Mouse (Mus musculus) kidney, adult 11 months (tissue): Measurements from ENCODE around the gene Stab2.

ENCODE experiments used
- DNase-seq: peaks from one replicate; pipeline ENCODE4 v3.0.0; 2022

Gene Stab2

DNA sequence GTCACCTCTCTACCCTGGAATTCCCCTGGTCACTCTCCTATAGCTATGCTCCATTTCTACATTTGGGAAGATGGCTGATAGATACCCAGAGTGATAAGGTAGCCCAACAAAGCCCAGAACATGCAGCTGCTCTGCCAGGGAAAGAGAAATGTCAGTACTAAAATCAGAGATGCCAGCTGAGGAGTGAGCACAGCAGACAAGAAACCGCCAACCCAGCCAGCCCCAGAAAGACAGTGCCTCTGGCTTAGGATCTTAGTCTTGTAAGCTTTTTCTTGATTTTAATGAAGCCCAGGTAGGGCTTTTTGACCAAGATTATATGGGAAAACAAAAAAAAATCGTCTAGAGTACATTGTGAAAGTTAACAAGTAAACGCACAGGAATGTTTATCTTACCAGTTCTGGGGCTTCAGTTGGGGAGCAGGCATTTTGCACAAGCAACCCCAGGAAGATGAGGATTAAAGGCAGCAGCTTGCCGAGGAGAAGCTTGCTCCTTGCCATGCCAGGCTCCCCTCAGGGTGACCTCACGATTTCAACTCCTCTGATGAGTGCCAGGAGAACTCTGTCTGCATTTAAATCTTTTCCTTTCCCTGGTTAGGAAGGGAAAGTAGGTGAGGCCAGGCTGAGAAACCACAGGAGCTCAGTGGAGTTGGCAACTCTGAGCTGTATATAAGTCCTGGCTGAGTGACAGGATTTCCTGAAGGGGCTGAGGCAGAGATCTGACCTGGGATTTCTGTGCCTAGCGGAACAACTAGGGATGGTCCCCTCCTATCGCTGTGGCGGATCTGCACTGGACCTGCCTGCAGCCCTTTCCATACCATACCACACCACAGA, at the start of gene Stab2:
TSS of gene Stab2 (minus strand) at position 641 of the 830 bp plus-strand sequence.
- DNase-seq: no peak

GRCm38 (mm10) chr10:87051714-87052113, 43.9 kb upstream of the Stab2 start:
- no peak for DNase-seq

DNA sequence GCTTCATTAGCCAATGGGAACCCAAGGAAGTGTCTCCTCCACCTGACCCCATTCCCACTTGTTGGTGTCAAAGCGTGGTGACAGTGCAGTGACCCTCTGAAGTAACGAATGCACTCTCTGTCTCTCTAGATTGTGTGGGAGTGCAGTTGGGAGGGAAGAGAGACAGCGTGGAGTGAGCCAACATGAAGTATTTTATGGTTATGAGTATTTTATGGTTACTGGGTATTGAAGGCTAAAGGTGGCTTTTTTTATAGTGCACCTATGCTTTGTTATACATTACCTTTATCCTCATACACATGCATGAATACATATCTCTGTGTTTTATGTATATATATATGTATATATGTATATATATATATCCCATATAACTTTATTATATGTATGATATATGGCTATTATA, 41.4 kb upstream of the Stab2 start:
- DNase-seq: no peak

DNA sequence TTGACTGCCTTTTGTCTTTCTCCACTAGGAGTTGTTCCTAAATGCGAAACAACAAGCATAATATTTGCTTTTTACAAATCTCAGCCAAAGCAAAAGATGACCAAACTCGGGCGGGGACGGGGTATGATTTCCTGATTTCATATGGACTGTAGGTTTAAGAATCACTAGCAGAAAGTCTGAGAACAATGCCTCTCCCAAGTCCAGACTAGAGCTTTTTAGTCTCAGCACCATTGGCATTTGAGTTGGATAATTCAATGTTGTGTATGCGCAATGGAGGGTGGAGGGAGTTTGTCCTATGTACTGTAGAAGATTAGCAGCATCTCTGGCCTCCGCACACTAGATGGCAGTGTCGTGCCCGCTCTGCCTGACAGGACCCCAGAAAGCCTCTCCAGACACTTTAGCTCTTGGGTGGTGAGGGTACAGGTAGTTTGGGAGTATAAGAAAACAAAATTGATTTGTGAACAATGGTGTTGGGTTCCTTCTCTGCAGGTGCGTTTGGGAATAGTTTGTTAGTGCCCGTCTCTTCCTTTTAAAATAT, 39.2 kb upstream of the Stab2 start:
- no peak for DNase-seq

GRCm38 (mm10) chr10:87046469-87046868, 38.6 kb upstream of the Stab2 start:
- DNase-seq: no peak

DNA sequence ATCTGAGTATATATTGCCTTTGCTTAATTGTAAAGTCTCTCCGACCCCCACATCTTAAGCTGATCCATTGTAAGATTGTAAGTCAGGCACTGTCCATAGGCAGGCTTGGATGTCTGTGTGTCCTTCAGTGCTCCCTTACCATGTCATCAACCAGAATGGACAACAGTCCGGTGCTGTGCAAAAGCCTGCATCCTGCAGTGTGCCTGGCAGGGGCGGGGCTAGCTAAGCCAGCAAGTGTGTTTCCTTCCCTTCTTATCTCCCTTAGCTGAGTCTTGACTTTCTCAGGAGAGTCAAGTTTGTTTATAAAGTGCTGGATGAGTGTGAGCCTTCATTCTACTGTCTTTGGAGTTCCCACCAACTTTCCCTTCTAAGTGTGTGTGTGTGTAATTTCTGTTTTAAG, 37.4 kb upstream of the Stab2 start:
- DNase-seq: no peak

- no peak for DNase-seq
These were observed 33.4 kb upstream of the Stab2 start for GRCm38 (mm10) chr10:87041265-87041664.

- no peak for DNase-seq
These were observed 32.0 kb upstream of the Stab2 start for GRCm38 (mm10) chr10:87039800-87040199.

DNA sequence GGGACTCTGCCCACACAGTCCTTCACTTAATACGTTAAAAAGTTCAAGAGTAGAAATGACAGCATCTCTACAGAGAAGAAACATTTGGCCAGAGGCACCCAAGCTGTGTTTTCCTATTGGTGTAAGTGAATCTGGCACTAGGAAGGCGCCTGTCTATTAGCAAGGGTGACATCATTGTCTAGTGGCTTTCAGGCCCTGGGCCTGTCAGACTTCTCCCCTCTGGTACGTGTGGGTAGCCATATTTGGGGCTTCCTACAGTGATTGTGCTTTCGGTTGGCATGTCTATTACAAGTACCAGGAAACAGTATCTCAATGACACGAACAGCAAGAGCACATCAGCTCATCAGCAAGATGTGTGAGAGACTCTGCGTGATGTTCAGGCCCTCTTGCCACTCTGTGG, 31.5 kb upstream of the Stab2 start:
- no peak for DNase-seq

- DNase-seq: no peak
These were observed 29.2 kb upstream of the Stab2 start for GRCm38 (mm10) chr10:87037062-87037461.

GRCm38 (mm10) chr10:87036271-87036703, 28.5 kb upstream of the Stab2 start:
- DNase-seq: no peak

- DNase-seq: no peak
These were observed 28.0 kb upstream of the Stab2 start for GRCm38 (mm10) chr10:87035866-87036265.

GRCm38 (mm10) chr10:87032768-87033167, 24.9 kb upstream of the Stab2 start:
- no peak for DNase-seq

- DNase-seq: peak; percentile 45
These were observed 17.1 kb upstream of the Stab2 start for GRCm38 (mm10) chr10:87024884-87025283.

GRCm38 (mm10) chr10:87020711-87021110, 12.9 kb upstream of the Stab2 start:
- DNase-seq: no peak

DNA sequence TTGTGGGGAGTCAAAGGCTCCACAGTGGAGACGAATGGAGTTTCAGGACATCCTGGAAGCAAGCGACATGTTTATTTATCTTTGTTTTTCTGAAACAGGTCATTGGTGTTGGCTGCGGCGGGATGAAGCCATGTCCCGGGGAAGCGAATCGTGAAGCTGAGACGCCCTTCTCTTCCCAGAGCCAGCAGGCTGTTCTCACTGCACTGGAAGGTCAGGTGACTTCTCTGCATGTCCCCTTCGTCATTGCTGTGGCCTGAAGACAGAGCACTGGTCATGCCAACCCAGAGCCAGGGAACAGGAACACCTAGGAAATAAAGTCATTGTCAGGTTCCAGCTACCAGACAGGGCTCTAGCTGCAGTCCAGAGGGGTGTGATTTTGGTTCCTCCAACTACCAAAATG, 11.1 kb upstream of the Stab2 start:
- DNase-seq: no peak

DNA sequence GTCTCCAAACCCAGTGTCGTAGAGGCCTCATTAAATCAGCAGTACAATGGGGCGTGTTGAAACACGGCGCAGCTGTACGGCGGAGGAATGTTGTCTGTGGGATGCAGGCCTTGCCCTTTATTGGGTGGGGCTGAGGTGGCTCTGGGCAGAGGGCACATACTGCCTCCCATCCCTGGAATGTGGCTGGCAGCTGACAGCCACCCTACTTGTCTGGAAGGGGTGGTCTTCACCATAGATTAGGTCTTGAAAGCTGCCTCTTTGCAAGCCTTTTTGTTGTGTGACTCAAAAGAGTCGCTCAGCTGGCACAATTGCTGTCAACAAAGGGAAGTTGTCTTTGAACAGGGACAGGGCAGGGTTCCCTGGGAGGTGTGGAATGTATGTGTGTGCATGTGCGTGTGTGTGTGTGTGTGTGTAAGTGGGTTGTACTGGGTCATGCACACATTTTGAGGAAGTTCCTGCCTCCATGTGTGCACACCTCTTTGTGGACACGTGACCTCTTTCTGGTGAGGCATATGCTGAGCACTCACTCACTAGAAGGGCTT, 8.4 kb upstream of the Stab2 start:
- DNase-seq: no peak

DNA sequence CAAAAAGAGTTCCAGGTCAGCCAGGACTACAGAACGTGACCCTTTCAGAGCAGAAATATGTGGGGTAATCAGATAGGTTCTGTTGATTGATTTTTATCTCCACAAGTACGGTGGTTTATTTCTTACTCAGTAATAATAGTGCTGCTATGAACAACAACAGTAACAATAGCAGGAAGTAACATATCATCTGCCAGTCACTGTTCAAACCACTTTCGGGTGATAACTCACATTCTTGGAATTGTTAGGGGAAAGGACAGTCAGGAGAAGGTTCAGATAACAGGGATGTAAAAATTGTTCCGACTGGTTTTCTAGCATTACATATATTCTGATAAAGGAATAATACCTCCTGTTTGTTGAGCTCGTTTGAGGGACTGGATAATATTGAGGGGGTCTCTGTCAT, 7.6 kb upstream of the Stab2 start:
- DNase-seq: no peak

GRCm38 (mm10) chr10:87014391-87014965, 6.7 kb upstream of the Stab2 start:
- no peak for DNase-seq

DNA sequence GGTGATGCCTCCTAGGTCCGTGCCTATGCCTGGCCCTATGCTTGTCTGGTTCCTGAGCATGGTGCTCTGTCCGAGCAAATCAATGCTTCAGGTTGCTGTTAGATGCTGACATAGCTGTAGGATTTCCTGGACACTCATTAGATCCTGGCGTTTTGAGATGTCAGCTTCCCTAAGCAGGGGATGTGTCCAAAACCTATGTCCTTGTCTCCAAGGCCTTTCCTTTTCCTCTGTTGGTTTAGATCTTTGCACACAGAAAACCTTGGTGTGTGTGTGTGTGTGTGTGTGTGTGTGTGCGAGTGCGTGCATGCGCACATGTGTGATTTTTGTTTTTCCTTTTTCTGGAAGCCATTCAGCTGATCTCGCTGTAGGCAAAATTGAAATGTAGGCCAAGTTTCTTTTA, 4.3 kb upstream of the Stab2 start:
- DNase-seq: no peak

DNA sequence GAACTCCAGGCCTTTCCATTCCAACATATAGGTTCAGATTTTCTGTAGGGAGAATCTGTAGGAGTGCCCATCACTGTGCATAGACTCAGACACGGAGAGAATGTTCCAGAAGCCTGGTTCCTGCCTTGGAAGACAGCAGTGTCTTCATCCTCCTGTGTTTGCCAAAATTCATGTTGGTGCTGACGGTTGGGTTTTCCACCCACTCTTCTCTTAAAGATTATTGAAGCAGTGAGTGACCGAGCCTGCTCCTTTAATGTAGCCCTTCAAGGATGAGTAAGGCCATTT, 332 bp upstream of the Stab2 start:
- DNase-seq: no peak

DNA sequence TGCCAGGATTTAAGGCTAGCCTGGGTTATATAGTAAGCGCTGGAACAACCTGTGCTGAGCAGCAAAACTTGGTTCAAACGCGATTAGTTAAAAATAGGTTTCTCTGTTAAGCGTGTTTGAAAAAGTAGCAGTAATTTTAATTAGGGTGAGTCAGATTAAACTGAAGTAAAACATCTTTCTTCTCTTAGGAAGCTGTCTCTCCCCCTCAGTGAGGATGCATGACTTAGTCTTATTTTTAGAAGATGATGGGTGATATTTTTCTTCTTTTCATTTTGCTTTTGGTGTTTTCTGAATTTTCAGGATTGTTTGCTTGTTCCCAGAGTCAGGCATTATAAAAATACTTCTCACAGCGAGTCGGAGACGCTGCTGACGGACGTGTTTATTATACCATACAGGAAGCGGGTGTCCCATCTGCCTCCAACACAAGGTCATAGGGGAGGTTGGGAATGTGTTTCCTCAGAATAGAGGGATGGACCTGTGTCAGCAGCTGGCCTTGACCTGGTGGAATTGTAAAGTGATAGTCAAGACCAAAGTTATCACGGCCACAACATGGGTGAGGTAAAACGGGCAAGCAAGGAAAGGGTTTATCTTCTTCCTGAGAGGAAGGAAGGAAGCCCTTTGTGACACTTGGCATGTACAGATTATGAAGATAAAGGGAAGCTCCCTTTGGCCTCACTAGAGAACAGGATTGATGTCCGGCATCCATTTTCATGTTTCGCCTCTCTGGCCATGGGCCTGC, 15.4 kb downstream of the Stab2 start:
- peak; percentile 6 for DNase-seq

- no peak for DNase-seq
These were observed 17.2 kb downstream of the Stab2 start for GRCm38 (mm10) chr10:86990666-86991065.

DNA sequence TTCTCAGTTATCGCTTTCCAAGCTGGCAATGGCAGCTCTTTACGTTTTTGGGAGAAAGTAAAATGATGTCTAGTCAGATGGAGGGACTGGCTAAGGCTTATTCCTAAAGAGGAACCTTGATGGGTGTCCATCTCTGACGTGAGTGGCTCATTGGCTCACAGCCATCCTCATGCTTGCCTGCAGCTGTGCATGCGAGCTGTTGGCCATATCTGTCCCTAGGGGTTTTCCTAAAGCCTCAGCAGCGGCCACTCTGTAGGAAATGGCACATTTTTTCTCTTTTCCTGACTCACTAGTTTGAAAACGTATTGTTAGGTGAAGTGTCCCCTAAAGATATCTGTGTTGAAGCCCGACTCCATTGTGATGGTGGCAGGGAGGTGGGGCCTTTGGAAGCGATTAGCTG, 18.0 kb downstream of the Stab2 start:
- no peak for DNase-seq
